Comparison of ENCODE assay signal across 15 mouse cellular contexts in the genomic region with DNA sequence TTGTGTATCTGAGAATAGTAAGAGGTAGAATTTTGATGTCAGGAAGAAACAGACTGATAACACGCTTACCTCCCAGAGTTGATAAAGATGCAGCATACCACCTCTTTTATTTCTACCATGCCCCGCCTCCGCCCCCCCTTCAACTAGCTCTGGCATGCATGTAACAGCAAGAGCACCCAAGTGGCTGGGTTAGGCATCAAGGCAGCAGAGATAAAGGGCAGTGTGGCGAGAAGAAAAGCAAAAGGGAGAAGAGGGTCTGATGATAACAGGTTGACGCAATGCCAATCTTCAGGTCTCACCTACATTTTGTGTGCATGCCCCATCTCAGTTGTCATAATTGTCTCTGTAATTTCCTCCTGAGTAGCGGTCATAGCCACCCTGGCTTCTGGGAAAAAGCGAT. TPM values are rescaled to one million over a fixed set of nuclear protein-coding genes. Genes with fewer than 3 reads are reported as not detected.
DNase-seq lines count a peak whose midpoint lies in the region; ATAC-seq and TF ChIP-seq lines count a peak whose summit lies in the region.
"Had no signal": no experiment of that assay in that cellular context is flagged by ENCODE, and none has a peak within 500 bp of the region (broad histone marks: within the 10 kb centered on the region; RNA-seq: fewer than 3 reads in every experiment).

No protein-coding gene starts in this region.

- H3K9ac ChIP-seq in heart, embryonic 13.5 days = no peak overlapping the region
- no peak overlapping the region for H3K9ac ChIP-seq in heart, embryonic 11.5 days (ENCODE audit: low read depth, low read length)
- no peak overlapping the region for H3K9ac ChIP-seq in limb, embryonic 13.5 days
- H3K9ac ChIP-seq in liver, postnatal 0 days (replicated peaks) = no peak overlapping the region
- H3K9ac ChIP-seq: midbrain, embryonic 12.5 days had no signal

- no peak overlapping the region for H3K4me3 ChIP-seq in heart, embryonic 13.5 days
- no peak overlapping the region for H3K4me3 ChIP-seq in heart, embryonic 11.5 days (ENCODE audit: low read depth, low read length)
- peak overlapping the region; percentile 88 for H3K4me3 ChIP-seq in E14TG2a.4 (replicated peaks; ENCODE audit: low read length)
- no peak overlapping the region for H3K4me3 ChIP-seq in limb, embryonic 13.5 days
- H3K4me3 ChIP-seq in liver, postnatal 0 days (ENCODE audit: low read depth, low read length) = no peak overlapping the region
- H3K4me3 ChIP-seq: gastrocnemius, adult 2 months; heart, adult 2 months had no signal

- WGBS in heart, embryonic 13.5 days = 62% methylated on average over 7 of the region's 7 CpGs
- WGBS in heart, embryonic 11.5 days (ENCODE audit: insufficient replicate concordance) = 72% methylated on average over 7 of the region's 7 CpGs
- WGBS in limb, embryonic 13.5 days = 85% methylated on average over 7 of the region's 7 CpGs
- WGBS in liver, postnatal 0 days (ENCODE audit: insufficient replicate concordance) = 79% methylated on average over 7 of the region's 7 CpGs

- TF ChIP-seq EP300 in liver, postnatal 0 days (IDR thresholded peaks at IDR 0.05; ENCODE audit: low read depth) = no peak

- no peaks in the 10 kb centered on the region for H3K9me3 ChIP-seq in heart, embryonic 13.5 days
- H3K9me3 ChIP-seq in heart, embryonic 11.5 days (replicated peaks; ENCODE audit: control insufficient read depth, low read length) = no peaks in the 10 kb centered on the region
- no peaks in the 10 kb centered on the region for H3K9me3 ChIP-seq in E14TG2a.4 (ENCODE audit: low read length)
- no peaks in the 10 kb centered on the region for H3K9me3 ChIP-seq in limb, embryonic 13.5 days
- H3K9me3 ChIP-seq in liver, postnatal 0 days (ENCODE audit: low read length) = no peaks in the 10 kb centered on the region
- H3K9me3 ChIP-seq: midbrain, embryonic 12.5 days had no signal

- no peak for TF ChIP-seq CTCF in E14TG2a.4 (conservative IDR thresholded peaks at IDR 0.05; ENCODE audit: low read length)
- no peak for TF ChIP-seq CTCF in liver, postnatal 0 days (IDR thresholded peaks at IDR 0.05; ENCODE audit: low read depth)

- peak overlapping the region; percentile 78; the same call in 1 of the 2 replicates for H3K4me2 ChIP-seq in heart, embryonic 13.5 days
- no peak overlapping the region for H3K4me2 ChIP-seq in heart, embryonic 11.5 days
- 0 out of 2 replicates have a peak overlapping the region, but pooled peaks have one; percentile 11 for H3K4me2 ChIP-seq in limb, embryonic 13.5 days (replicated peaks)
- 0 out of 2 replicates have a peak overlapping the region, but pooled peaks have one; percentile 78 for H3K4me2 ChIP-seq in liver, postnatal 0 days (ENCODE audit: low read depth, low read length)

- no peak for ATAC-seq in heart, embryonic 13.5 days (ENCODE audit: extremely low read depth, insufficient number of reproducible peaks, low FRiP score, low TSS enrichment)
- no peak for ATAC-seq in heart, embryonic 11.5 days (replicated peaks; ENCODE audit: insufficient number of reproducible peaks, low FRiP score, low TSS enrichment)
- no peak for ATAC-seq in limb, embryonic 13.5 days (ENCODE audit: low FRiP score, low read depth)
- ATAC-seq in liver, postnatal 0 days = no peak
- ATAC-seq: inflammation-experienced regulatory T-cells, adult 6 months had no signal

- peaks cover 13% of the 10 kb centered on the region for H3K4me1 ChIP-seq in heart, embryonic 13.5 days
- H3K4me1 ChIP-seq in heart, embryonic 11.5 days (ENCODE audit: control insufficient read depth, insufficient read depth, low read length) = peaks cover 5% of the 10 kb centered on the region; the same call in 1 of the 2 replicates
- H3K4me1 ChIP-seq in E14TG2a.4 (replicated peaks; ENCODE audit: low read depth, low read length) = peaks cover 25% of the 10 kb centered on the region
- peaks cover 13% of the 10 kb centered on the region for H3K4me1 ChIP-seq in limb, embryonic 13.5 days
- H3K4me1 ChIP-seq in liver, postnatal 0 days (ENCODE audit: insufficient read depth) = no peaks in the 10 kb centered on the region

- H3K27ac ChIP-seq in heart, embryonic 13.5 days (replicated peaks) = no peak overlapping the region
- no peak overlapping the region for H3K27ac ChIP-seq in heart, embryonic 11.5 days (ENCODE audit: low read depth, low read length)
- no peak overlapping the region for H3K27ac ChIP-seq in limb, embryonic 13.5 days
- H3K27ac ChIP-seq in liver, postnatal 0 days (ENCODE audit: low read depth) = no peak overlapping the region
- H3K27ac ChIP-seq: gastrocnemius, adult 2 months; heart, adult 2 months; midbrain, embryonic 12.5 days had no signal

- H3K27me3 ChIP-seq in heart, embryonic 13.5 days (replicated peaks) = no peaks in the 10 kb centered on the region
- no peaks in the 10 kb centered on the region for H3K27me3 ChIP-seq in heart, embryonic 11.5 days (ENCODE audit: control insufficient read depth, insufficient read depth, low read length)
- no peaks in the 10 kb centered on the region for H3K27me3 ChIP-seq in E14TG2a.4 (ENCODE audit: insufficient read depth, low read length)
- no peaks in the 10 kb centered on the region for H3K27me3 ChIP-seq in limb, embryonic 13.5 days
- H3K27me3 ChIP-seq in liver, postnatal 0 days (ENCODE audit: insufficient read depth, low read length) = no peaks in the 10 kb centered on the region
- H3K27me3 ChIP-seq: midbrain, embryonic 12.5 days had no signal

- peaks cover 60% of the 10 kb centered on the region for H3K36me3 ChIP-seq in heart, embryonic 13.5 days
- H3K36me3 ChIP-seq in heart, embryonic 11.5 days (ENCODE audit: control insufficient read depth, insufficient read depth, low read length) = peaks cover 5% of the 10 kb centered on the region; the same call in 1 of the 2 replicates
- H3K36me3 ChIP-seq in E14TG2a.4 (ENCODE audit: insufficient read depth, low read length) = peaks cover 65% of the 10 kb centered on the region
- H3K36me3 ChIP-seq in limb, embryonic 13.5 days = peaks cover 32% of the 10 kb centered on the region
- peaks cover 36% of the 10 kb centered on the region for H3K36me3 ChIP-seq in liver, postnatal 0 days (replicated peaks; ENCODE audit: insufficient read depth, low read length)

- no peak for DNase-seq in liver, postnatal 0 days
- DNase-seq in c-Kit-positive CD71-positive TER-119-positive erythroid progenitor cells, embryonic 14.5 days (ENCODE audit: low spot score) = no peak
- DNase-seq in retina, embryonic 14.5 days (ENCODE audit: low spot score) = no peak
- DNase-seq in gastrocnemius, postnatal 10 days = no peak
- DNase-seq: cerebellum, postnatal 36 days; gastrocnemius, adult 2 months; heart, adult 2 months; layer of hippocampus, postnatal 36 days; lung, postnatal 14 days had no signal

RNA-seq across cellular contexts. Expression of gene Rbm3, which starts 2.7 kb away (rescaled TPM):
- 323 and 335 TPM in 2 replicates for polyA plus RNA-seq in heart, embryonic 13.5 days (2015; fragmentation: Nextera tagmentation; extraction: Ambion mirVana)
- polyA plus RNA-seq in heart, embryonic 11.5 days (2014; fragmentation: Nextera tagmentation; extraction: Ambion mirVana) = 320 and 341 TPM in 2 replicates
- polyA plus RNA-seq in limb, embryonic 13.5 days (2015; fragmentation: Nextera tagmentation; extraction: Ambion mirVana) = 482 and 551 TPM in 2 replicates
- 413 and 415 TPM in 2 replicates for polyA plus RNA-seq in liver, postnatal 0 days (2015; fragmentation: Nextera tagmentation; extraction: Ambion mirVana)
- 100 to 1,000 TPM; 291 to 335 TPM for total RNA-seq in gastrocnemius, postnatal 10 days (2021)

RNA-seq across cellular contexts. Expression of gene Wdr13, which starts 10.3 kb away (rescaled TPM):
- 20.9 and 22.8 TPM in 2 replicates for polyA plus RNA-seq in heart, embryonic 13.5 days (2015; fragmentation: Nextera tagmentation; extraction: Ambion mirVana)
- polyA plus RNA-seq in heart, embryonic 11.5 days (2014; fragmentation: Nextera tagmentation; extraction: Ambion mirVana) = 21.8 and 22.6 TPM in 2 replicates
- 20.1 TPM in 2 replicates for polyA plus RNA-seq in limb, embryonic 13.5 days (2015; fragmentation: Nextera tagmentation; extraction: Ambion mirVana)
- 4.6 and 5.6 TPM in 2 replicates for polyA plus RNA-seq in liver, postnatal 0 days (2015; fragmentation: Nextera tagmentation; extraction: Ambion mirVana)
- total RNA-seq in gastrocnemius, postnatal 10 days (2021) = 10 to 100 TPM; 21.8 to 25.4 TPM

RNA-seq across cellular contexts. Expression of gene Tbc1d25, which starts 33.0 kb away (rescaled TPM):
- 9.0 and 10.4 TPM in 2 replicates for polyA plus RNA-seq in heart, embryonic 13.5 days (2015; fragmentation: Nextera tagmentation; extraction: Ambion mirVana)
- polyA plus RNA-seq in heart, embryonic 11.5 days (2014; fragmentation: Nextera tagmentation; extraction: Ambion mirVana) = 10.4 and 12.1 TPM in 2 replicates
- 14.7 and 15.0 TPM in 2 replicates for polyA plus RNA-seq in limb, embryonic 13.5 days (2015; fragmentation: Nextera tagmentation; extraction: Ambion mirVana)
- polyA plus RNA-seq in liver, postnatal 0 days (2015; fragmentation: Nextera tagmentation; extraction: Ambion mirVana) = 2.1 and 2.2 TPM in 2 replicates
- 1 to 10 TPM; 3.5 to 3.6 TPM for total RNA-seq in gastrocnemius, postnatal 10 days (2021)

RNA-seq across cellular contexts. Expression of gene Ebp, which starts 50.4 kb away (rescaled TPM):
- polyA plus RNA-seq in heart, embryonic 13.5 days (2015; fragmentation: Nextera tagmentation; extraction: Ambion mirVana) = 26.2 and 29.2 TPM in 2 replicates
- polyA plus RNA-seq in heart, embryonic 11.5 days (2014; fragmentation: Nextera tagmentation; extraction: Ambion mirVana) = 24.4 and 37.4 TPM in 2 replicates
- polyA plus RNA-seq in limb, embryonic 13.5 days (2015; fragmentation: Nextera tagmentation; extraction: Ambion mirVana) = 25.2 and 29.1 TPM in 2 replicates
- 74.7 and 84.5 TPM in 2 replicates for polyA plus RNA-seq in liver, postnatal 0 days (2015; fragmentation: Nextera tagmentation; extraction: Ambion mirVana)
- total RNA-seq in gastrocnemius, postnatal 10 days (2021) = 10 to 100 TPM; 17.9 to 18.2 TPM

RNA-seq across cellular contexts. Expression of gene Was, which starts 52.6 kb away (rescaled TPM):
- polyA plus RNA-seq in heart, embryonic 13.5 days (2015; fragmentation: Nextera tagmentation; extraction: Ambion mirVana) = 0.24 and 0.33 TPM in 2 replicates
- 0.39 and 0.43 TPM in 2 replicates for polyA plus RNA-seq in heart, embryonic 11.5 days (2014; fragmentation: Nextera tagmentation; extraction: Ambion mirVana)
- polyA plus RNA-seq in limb, embryonic 13.5 days (2015; fragmentation: Nextera tagmentation; extraction: Ambion mirVana) = 0.15 and 0.40 TPM in 2 replicates
- 2.4 and 2.9 TPM in 2 replicates for polyA plus RNA-seq in liver, postnatal 0 days (2015; fragmentation: Nextera tagmentation; extraction: Ambion mirVana)
- 1 to 10 TPM; 1.3 to 1.9 TPM for total RNA-seq in gastrocnemius, postnatal 10 days (2021)
